Mouse (Mus musculus): ENCODE results near the gene Zc3hc1.

- TF ChIP-seq POLR2A (IDR thresholded peaks at IDR 0.05; ENCODE audit: borderline replicate concordance, control insufficient read depth, low read depth, low read length), result no peak
- TF ChIP-seq CTCF (IDR thresholded peaks at IDR 0.05; ENCODE audit: control insufficient read depth, insufficient read depth, low read length), result no peak
These were observed 34.1 kb downstream of the Zc3hc1 start for GRCm38 (mm10) chr6:30356680-30357079.
